Mouse (Mus musculus) megakaryocyte, adult 5-6 weeks (primary cell): Measurements from ENCODE around the gene Samd14. TPM values are rescaled to one million over a fixed set of nuclear protein-coding genes. Genes with fewer than 3 reads are reported as not detected.
"Not testable (repeated sequence)": the region's sequence is repeated elsewhere in the genome, so short reads cannot be mapped to it uniquely, and the experiment has no call there.

Source experiments
- ATAC-seq: 2 replicates; pipeline ENCODE4 v1.8.0; 2016; ENCODE audit warnings: mild to moderate bottlenecking, inconsistent platforms; ENCODE audit not compliant: poor library complexity, severe bottlenecking
- total RNA-seq, 2 experiments: library from RNA; stranded (forward) in 1 of 2; stranded (reverse) in 1 of 2; fragments of 153-499, 151-499 nt in 1 of 2; fragments of 221-1000, 200-1000 nt in 1 of 2; gene quantifications; 2 replicates each; pipeline versions ENCODE4 v1.2.3 to v1.2.4; 2015 to 2017

Gene Samd14
- total RNA-seq, 2 experiments from 2014 or later: 0.18 to 0.74 TPM

DNA sequence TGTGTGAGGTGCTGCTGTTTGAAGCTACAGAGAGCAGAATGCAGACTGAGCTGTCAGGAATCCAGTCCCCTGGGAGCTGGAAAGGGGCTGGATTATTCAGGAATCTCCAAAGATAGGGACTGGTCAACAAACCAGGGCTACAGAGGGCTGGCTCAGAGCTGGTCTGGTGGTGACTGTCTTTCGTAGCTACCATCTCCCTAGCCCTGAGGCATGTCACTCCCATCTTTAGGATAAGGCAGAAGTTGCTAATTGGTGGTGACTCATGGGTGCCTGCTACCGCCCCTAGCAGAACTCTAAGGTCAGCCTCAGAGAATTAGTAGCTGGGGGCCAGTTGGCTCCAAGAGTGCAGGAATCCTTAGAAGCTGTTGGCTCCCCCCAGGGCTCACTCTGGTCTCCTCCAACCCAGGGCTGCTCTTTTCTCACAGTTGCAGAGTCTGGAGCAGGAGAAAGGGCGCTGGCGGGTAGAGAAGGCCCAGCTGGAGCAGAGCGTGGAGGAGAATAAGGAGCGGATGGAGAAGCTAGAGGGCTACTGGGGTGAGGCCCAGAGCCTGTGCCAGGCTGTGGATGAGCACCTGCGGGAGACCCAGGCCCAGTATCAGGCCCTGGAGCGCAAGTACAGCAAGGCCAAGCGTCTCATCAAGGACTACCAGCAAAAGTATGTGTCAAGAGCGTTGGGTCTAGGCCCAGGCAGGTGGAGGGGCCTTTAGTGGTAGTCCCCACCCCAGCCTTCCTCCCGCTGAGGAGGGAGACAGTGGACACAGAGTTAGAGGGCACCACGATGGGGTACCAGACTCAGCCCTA is 5.3 kb upstream of the Samd14 start:
- no peak for ATAC-seq

- ATAC-seq: no peak
Measured at GRCm38 (mm10) chr11:95004937-95005198, 4.8 kb upstream of the Samd14 start.

DNA sequence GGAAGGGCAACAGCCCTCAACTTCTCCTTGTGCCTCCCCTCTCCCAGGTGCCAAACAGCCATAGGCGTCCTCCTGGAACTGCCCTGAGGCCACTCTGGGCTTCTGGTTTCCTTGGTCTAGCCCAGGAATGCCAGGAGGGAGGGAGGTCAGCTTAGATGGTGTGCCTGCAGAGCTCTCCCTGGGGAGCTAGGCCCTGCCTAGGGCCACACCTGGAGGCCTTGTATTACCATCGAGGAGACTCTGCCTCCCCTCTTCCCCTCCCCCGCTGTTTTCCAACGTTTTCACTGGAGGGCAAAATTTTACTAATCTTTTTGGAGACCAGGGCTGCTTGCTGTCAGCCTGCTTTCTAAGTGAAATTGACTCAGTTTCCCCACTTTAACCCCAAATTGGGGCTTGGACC is 3.6 kb upstream of the Samd14 start:
- no peak for ATAC-seq

DNA sequence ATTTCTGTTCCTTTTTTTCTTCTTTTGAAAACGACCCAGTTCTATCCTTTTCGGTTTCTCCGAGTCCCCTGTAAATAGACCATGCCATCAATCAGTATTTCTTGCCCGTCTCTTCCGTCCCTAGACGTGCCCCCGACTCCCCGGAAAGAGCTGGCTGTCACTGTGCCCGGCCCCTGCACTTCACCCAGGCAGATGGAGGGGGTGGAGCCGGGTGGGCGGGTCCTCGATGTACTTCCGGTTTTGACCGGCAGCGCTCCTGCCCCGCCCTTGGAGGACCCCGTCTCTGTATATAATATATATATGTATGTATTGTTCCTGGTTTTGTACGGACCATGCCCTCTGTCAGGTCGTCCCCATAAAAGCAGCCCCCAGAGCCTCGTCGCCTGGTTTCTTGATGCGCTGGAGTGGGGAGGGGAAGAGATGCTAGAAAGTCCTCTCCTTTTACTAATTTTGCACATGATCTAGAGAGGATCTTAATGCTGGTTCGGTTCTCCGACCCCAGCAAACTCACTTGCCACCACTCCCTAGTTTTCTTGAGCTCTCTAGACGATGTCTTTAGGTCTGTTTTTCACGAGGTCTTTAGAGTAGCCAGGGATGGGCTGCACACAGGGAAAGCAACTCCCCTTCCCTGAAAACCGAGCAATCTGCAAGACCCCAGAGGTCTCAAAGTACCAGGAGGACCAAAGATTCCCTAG is 3.0 kb upstream of the Samd14 start:
- peak; percentile 86 for ATAC-seq

DNA sequence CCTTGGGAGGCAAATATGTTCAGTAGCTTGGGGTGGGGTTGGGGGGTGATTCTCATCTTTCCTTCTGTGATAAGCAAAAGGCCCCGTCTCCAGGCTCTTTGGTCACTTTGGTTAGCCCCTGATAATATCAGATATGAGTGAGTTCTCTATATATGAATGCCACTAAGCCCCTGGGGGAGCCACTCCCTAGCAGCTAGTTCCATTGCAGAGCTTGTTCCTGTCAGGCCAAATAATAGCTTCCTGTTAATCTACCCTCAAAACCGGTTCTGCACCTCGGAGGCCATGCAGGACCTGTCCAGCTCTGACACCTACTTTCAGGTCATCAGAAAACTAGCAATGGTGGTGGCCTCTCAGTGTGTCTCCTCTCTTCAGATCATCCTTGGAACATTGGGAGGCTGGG is 2.3 kb upstream of the Samd14 start:
- ATAC-seq: no peak

GRCm38 (mm10) chr11:95008661-95009628 is 734 bp upstream of the Samd14 start:
- ATAC-seq: no peak

DNA sequence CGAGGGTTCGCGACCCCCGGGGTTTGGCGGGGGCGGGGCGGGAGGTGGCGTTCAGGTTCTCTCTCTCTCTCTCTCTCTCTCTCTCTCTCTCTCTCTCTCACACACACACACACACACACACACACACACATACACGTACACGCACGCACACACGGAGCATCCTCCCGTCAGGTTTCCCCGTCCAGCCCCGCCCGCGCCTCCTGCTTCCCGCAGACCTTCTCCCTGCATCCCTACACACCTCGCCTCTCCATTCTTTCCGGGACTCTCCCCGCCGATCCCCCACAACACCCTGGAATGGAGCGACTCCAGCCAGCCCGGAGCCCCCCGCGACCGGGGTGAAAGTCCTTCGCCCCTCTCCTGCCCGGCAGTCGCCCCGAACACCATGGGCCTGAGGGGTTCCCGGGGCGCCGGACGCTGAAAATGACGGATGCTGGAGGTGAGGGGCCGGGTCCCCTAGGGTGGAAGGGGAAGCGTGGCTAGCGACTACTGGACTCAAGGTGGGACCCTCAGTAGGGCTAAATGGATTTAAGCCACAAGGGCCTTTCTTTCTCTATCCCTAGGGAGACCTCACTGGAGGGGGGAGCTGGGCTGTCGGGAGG is 561 bp downstream of the Samd14 start:
- no peak for ATAC-seq

GRCm38 (mm10) chr11:95010841-95011403 is 1.2 kb downstream of the Samd14 start:
- not testable (repeated sequence) for ATAC-seq

DNA sequence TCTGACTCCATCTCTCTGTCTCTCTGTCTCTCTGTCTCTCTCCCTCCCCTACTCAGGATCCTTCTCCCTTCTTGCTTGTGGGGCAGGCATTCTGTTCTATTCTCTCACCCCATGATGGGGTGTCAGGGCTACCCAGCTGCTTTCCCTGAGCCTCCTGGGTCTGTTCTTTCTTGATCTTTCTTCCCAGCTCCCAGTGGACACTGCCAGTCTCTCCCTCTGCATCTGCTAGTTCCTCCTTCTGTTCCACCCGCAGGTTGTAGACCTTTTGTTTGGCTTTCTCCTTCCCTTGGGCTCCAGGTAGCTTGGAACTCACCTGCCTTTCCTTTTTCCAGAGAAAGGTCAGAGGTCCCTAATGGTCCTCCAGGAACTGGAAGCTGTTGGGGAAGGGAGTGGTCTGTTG is 1.7 kb downstream of the Samd14 start:
- ATAC-seq: no peak

DNA sequence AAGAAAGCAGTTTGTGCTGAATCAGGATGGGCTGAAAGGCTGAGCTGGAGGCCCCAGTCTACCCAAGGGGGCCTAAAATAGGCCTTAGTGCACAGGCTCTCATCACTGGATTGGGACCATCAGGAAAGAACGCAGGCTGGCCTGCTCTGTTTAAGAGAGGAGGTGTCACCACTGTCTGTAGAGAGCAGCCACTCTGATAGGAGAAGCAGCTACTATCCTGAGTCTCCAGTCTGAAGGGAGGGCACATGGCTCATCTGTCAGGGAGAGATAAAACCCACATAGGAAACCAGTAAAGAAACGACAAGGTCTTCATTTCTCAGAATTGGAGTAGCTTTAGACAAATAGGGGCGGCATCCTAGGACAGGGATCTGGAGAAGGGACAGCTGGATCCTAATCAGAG is 2.4 kb downstream of the Samd14 start:
- 0 out of 2 replicates have a peak, but pooled peaks have one; percentile 24 for ATAC-seq

DNA sequence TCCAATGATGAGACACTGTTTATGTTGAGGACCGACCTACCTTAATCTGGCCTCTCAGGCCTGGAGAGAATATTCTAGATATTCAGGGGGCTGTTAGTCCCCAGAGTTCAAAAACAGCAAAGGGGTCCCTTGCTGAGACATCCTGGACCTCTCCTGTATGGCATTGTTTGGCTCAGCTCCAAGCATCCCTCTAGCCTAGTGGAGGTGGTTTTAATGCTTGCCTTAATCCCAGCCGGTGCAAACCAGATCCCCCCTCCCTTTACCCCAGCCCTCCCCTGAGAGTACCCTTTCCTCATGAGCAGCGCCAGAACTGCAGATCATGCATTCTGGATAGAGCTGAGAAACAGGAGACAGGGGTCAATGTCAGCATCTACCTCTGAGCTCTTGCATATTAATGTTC is 2.8 kb downstream of the Samd14 start:
- no peak for ATAC-seq

- no peak for ATAC-seq
Measured at GRCm38 (mm10) chr11:95015484-95015883, 5.8 kb downstream of the Samd14 start.

- ATAC-seq: no peak
Measured at GRCm38 (mm10) chr11:95022237-95022992, 12.7 kb downstream of the Samd14 start.

DNA sequence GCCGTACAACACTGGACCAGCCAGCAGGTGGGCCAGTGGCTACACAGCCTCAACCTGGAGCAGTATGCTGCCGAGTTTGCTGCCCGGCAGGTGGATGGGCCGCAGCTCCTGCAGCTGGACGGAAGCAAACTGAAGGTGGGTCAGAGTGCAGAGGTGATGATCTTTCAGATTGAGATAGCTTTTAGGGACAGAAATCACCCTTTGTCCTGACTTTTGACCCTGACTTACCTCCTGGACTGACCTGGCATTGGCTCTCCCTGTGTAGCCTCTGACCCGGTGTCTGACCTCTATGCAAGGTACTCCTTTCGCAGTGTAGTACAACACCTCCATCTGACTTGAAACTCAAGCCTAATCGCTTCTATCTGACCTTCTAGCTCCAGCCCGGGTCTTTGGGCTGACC is 13.8 kb downstream of the Samd14 start:
- ATAC-seq: no peak

- no peak for ATAC-seq
Measured at GRCm38 (mm10) chr11:95024439-95025184, 14.9 kb downstream of the Samd14 start.

GRCm38 (mm10) chr11:95025227-95026012 is 15.7 kb downstream of the Samd14 start:
- no peak for ATAC-seq

DNA sequence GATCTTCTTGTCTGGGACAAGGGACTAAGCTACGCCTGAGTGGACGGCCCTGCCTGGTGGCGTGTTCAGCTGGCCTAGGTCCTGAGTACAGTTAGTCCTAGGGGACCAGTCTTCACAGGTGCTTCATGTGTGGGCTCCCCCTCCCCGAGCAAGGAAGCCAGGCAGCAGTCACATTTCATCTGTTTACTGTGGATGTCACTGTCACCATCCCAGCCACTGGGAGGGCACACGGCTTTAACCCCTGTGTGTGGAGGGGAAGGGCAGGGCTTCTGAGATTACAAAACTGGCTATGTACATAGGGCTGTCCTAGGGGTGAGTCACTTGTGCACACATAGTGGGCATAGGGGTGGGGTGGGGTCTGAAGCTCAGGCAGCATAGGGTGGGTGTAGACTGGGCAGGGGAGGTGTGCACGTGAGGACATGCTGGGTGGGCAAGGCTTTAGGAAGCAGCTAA is 16.4 kb downstream of the Samd14 start:
- no peak for ATAC-seq

DNA sequence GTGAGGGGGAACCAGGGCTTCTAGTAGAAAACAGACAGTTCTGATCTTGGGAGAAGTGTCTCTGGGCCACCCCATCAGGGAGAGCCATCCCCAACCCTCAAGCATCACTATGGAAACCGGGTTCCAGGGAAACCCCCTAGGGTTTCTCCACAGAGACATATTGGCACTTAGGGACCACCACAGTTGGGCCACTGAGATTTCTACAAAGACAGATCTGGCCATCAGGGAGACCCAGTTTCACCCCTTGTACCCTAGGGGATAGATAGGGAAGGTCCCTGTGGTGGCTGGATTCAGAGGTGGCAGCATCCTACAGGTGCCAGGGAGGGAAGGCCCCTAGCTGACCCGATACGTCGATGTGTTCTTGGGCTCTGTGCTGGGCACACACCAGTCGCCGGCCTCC is 17.2 kb downstream of the Samd14 start:
- no peak for ATAC-seq
